Mouse (Mus musculus): ENCODE measurements around the gene Col25a1. TPM values are rescaled to one million over a fixed set of nuclear protein-coding genes. Genes with fewer than 3 reads are reported as not detected.

Gene Col25a1
- 0.85 and 0.87 TPM in 2 replicates for polyA plus RNA-seq (2011; ENCODE audit: insufficient read depth, insufficient read length, low read depth, missing spikeins)

DNA sequence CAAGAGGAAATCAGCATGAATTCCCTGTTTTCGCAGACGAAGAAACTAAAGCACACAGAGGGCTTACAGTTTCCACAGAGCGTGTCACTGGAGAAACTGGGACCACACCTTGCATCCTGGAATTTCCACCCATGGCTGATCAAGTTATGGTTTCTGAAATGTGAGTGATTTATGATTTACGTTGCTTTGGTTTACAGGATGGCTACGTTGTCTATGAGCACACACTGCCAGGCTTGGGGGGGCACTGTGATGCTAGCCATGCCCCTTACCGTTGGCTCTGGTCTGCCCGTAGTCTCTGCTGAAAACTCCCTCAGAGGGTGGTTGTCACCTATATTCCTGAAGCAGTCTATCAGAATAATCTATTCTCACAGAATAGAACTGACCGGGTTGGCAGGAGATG, at the start of gene Col25a1:
TSS of gene Col25a1 (plus strand) at position 301 of the 400 bp plus-strand sequence.
- no peak within 1 kb of the TSS for H3K9ac ChIP-seq (ENCODE audit: low read depth, poor library complexity, severe bottlenecking)
- no peaks in the 10 kb centered on the region for H3K4me1 ChIP-seq (ENCODE audit: control insufficient read depth, insufficient read depth, low read length)
- H3K9me3 ChIP-seq (replicated peaks; ENCODE audit: control insufficient read depth, insufficient read depth, low read length, poor library complexity, severe bottlenecking) = no peaks in the 10 kb centered on the region
- TF ChIP-seq EP300 (IDR thresholded peaks at IDR 0.05; ENCODE audit: insufficient read depth, low read depth, low read length) (no peak), CTCF (IDR thresholded peaks at IDR 0.05; ENCODE audit: low read depth, low read length) (no peak), POLR2A (IDR thresholded peaks at IDR 0.05; ENCODE audit: insufficient read depth, low read length) (no peak)
- H3K27ac ChIP-seq (ENCODE audit: insufficient read depth, low read length) = no peak within 1 kb of the TSS
- no peak within 1 kb of the TSS for H3K4me3 ChIP-seq (ENCODE audit: low read depth, low read length)
- no peaks in the 10 kb centered on the region for H3K27me3 ChIP-seq (ENCODE audit: control insufficient read depth, insufficient read depth, low read length, poor library complexity, severe bottlenecking)
- no peaks in the 10 kb centered on the region for H3K36me3 ChIP-seq (ENCODE audit: control insufficient read depth, insufficient read depth, low read length, poor library complexity, severe bottlenecking)

DNA sequence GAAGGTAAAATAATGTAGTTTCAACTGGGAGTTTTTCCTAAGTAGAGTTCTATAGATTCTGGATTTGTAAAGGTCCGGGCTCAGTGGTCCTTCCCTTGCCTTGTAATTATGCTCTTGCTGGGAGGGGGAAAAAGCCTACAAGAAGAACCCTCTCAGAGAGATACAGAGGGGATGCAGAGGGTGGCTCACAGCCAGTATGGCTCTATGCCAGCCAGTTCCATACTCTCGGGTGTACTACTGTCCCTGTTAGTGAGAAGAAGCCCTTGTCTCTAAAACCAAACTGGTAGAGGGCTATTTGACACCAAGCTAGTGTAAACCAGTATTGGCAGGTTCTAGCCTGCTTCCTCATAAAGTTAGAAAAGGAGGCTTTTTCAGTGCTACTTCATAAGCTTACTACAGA, 48.0 kb upstream of the Col25a1 start:
- H3K9ac ChIP-seq (ENCODE audit: low read depth, poor library complexity, severe bottlenecking) = no peak overlapping the region
- no peaks in the 10 kb centered on the region for H3K36me3 ChIP-seq (ENCODE audit: control insufficient read depth, insufficient read depth, low read length, poor library complexity, severe bottlenecking)
- no peak overlapping the region for H3K4me3 ChIP-seq (ENCODE audit: low read depth, low read length)
- TF ChIP-seq EP300 (IDR thresholded peaks at IDR 0.05; ENCODE audit: insufficient read depth, low read depth, low read length) = no peak
- no peak for TF ChIP-seq POLR2A (IDR thresholded peaks at IDR 0.05; ENCODE audit: insufficient read depth, low read length)
- TF ChIP-seq CTCF (IDR thresholded peaks at IDR 0.05; ENCODE audit: low read depth, low read length) = no peak
- no peaks in the 10 kb centered on the region for H3K4me1 ChIP-seq (ENCODE audit: control insufficient read depth, insufficient read depth, low read length)
- H3K9me3 ChIP-seq (replicated peaks; ENCODE audit: control insufficient read depth, insufficient read depth, low read length, poor library complexity, severe bottlenecking) = no peaks in the 10 kb centered on the region
- no peaks in the 10 kb centered on the region for H3K27me3 ChIP-seq (ENCODE audit: control insufficient read depth, insufficient read depth, low read length, poor library complexity, severe bottlenecking)
- H3K27ac ChIP-seq (ENCODE audit: insufficient read depth, low read length) = no peak overlapping the region

DNA sequence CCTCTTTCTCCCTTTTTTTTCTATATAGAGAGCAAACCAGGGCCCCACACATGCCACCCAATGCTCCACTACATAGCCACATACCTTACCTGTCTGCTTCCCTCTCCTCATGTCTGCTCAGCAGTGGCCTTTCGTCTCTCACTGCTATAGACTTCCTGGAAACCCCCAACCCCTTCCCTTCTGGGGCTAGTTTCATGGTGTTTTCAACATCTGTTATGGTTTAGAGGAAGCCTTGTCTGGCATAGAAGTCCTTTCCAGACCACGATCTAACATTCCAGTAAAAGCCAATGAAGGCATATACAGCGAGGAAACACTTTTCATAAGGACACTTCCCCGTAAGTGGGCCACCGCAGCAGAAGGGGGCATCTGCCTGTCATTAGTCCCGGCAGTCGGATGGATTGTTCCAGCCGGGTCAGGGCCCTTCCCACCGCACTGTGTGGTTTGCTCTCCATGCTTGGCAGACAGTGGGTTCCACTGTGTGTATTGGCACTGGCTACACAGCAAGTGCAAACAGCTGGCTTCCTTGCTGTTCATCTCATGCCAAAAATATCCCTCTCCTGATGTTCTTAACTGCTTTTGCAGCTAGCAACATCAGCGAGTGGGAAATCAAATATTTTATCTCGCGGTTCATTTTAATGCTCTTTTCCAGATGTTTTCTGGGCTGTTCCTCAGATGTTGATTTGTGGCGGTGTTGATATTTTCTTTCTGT, 44.8 kb upstream of the Col25a1 start:
- no peak overlapping the region for H3K9ac ChIP-seq (ENCODE audit: low read depth, poor library complexity, severe bottlenecking)
- H3K4me3 ChIP-seq (ENCODE audit: low read depth, low read length) = no peak overlapping the region
- no peak overlapping the region for H3K27ac ChIP-seq (ENCODE audit: insufficient read depth, low read length)
- TF ChIP-seq POLR2A (IDR thresholded peaks at IDR 0.05; ENCODE audit: insufficient read depth, low read length) = no peak
- TF ChIP-seq CTCF (IDR thresholded peaks at IDR 0.05; ENCODE audit: low read depth, low read length) = no peak
- TF ChIP-seq EP300 (IDR thresholded peaks at IDR 0.05; ENCODE audit: insufficient read depth, low read depth, low read length) = no peak
- no peaks in the 10 kb centered on the region for H3K27me3 ChIP-seq (ENCODE audit: control insufficient read depth, insufficient read depth, low read length, poor library complexity, severe bottlenecking)
- no peaks in the 10 kb centered on the region for H3K9me3 ChIP-seq (replicated peaks; ENCODE audit: control insufficient read depth, insufficient read depth, low read length, poor library complexity, severe bottlenecking)
- no peaks in the 10 kb centered on the region for H3K36me3 ChIP-seq (ENCODE audit: control insufficient read depth, insufficient read depth, low read length, poor library complexity, severe bottlenecking)
- H3K4me1 ChIP-seq (ENCODE audit: control insufficient read depth, insufficient read depth, low read length) = no peaks in the 10 kb centered on the region

DNA sequence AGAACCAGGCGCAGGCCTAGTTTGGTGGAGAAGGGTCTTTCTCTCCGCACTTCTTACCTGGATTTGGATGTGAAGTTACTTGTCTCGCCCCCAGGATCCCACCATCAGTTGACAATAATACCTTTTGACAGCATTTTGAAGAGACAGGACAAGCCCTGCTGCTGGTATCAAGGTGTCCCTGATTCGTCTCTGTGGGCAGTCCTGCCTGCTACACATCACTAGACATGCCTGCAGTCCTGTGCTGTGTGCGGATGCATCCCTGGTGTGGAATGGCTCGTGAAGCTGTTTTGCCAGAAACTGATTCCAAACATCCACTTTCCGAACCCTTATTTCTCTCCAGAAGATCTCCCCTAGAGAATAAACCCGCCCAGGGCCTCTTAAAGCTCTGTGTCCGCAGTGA, 43.8 kb upstream of the Col25a1 start:
- Histone ChIP-seq H3K4me3 (ENCODE audit: low read depth, low read length) (no peak overlapping the region), H3K4me1 (ENCODE audit: control insufficient read depth, insufficient read depth, low read length) (no peaks in the 10 kb centered on the region), H3K9ac (ENCODE audit: low read depth, poor library complexity, severe bottlenecking) (no peak overlapping the region), H3K36me3 (ENCODE audit: control insufficient read depth, insufficient read depth, low read length, poor library complexity, severe bottlenecking) (no peaks in the 10 kb centered on the region), H3K9me3 (replicated peaks; ENCODE audit: control insufficient read depth, insufficient read depth, low read length, poor library complexity, severe bottlenecking) (no peaks in the 10 kb centered on the region), H3K27me3 (ENCODE audit: control insufficient read depth, insufficient read depth, low read length, poor library complexity, severe bottlenecking) (no peaks in the 10 kb centered on the region), H3K27ac (ENCODE audit: insufficient read depth, low read length) (no peak overlapping the region)
- TF ChIP-seq EP300 (IDR thresholded peaks at IDR 0.05; ENCODE audit: insufficient read depth, low read depth, low read length) (no peak), POLR2A (IDR thresholded peaks at IDR 0.05; ENCODE audit: insufficient read depth, low read length) (no peak), CTCF (IDR thresholded peaks at IDR 0.05; ENCODE audit: low read depth, low read length) (no peak)

DNA sequence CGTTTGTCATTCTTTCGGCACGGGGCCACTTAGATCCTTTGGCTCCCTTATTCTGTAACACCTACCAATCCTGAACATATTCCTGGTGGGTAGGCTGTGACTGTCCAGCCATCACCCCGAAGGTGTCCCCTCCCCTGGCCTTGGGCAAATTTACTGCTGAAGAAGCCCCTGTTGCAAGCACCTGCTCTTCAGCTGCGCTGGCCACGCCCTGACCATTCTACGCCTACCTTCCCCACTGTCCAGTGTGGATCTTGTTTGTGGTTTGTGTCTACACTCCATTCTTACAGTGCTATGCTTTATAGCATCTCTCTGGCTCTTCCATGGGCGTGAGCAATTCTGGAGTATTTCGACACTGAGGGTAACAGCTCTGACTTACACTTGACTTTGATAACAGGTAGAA, 42.6 kb upstream of the Col25a1 start:
- no peaks in the 10 kb centered on the region for H3K27me3 ChIP-seq (ENCODE audit: control insufficient read depth, insufficient read depth, low read length, poor library complexity, severe bottlenecking)
- H3K27ac ChIP-seq (ENCODE audit: insufficient read depth, low read length) = no peak overlapping the region
- TF ChIP-seq CTCF (IDR thresholded peaks at IDR 0.05; ENCODE audit: low read depth, low read length) (no peak), POLR2A (IDR thresholded peaks at IDR 0.05; ENCODE audit: insufficient read depth, low read length) (no peak), EP300 (IDR thresholded peaks at IDR 0.05; ENCODE audit: insufficient read depth, low read depth, low read length) (no peak)
- H3K4me1 ChIP-seq (ENCODE audit: control insufficient read depth, insufficient read depth, low read length) = no peaks in the 10 kb centered on the region
- no peaks in the 10 kb centered on the region for H3K9me3 ChIP-seq (replicated peaks; ENCODE audit: control insufficient read depth, insufficient read depth, low read length, poor library complexity, severe bottlenecking)
- H3K36me3 ChIP-seq (ENCODE audit: control insufficient read depth, insufficient read depth, low read length, poor library complexity, severe bottlenecking) = no peaks in the 10 kb centered on the region
- H3K9ac ChIP-seq (ENCODE audit: low read depth, poor library complexity, severe bottlenecking) = no peak overlapping the region
- no peak overlapping the region for H3K4me3 ChIP-seq (ENCODE audit: low read depth, low read length)

DNA sequence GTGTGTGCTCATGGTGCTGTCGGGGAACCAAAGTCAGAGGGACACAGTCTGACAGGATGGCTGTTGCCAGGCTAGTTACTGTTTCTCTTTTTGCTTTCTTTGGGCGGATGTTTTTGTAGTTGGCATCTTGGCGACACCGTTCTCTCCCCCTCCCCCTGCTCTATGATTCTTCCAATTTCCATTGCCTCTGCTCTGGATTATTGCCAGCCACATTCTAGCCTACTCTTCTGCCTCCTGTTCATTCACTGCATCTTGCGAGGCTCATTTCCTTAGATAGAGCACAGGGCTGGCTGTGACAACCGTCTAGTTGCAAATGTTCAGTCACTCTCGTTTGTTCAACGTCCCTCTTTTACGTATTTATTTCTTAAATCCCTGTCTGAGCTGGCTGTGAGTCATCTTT, 40.8 kb upstream of the Col25a1 start:
- Histone ChIP-seq H3K9ac (ENCODE audit: low read depth, poor library complexity, severe bottlenecking) (no peak overlapping the region), H3K27me3 (ENCODE audit: control insufficient read depth, insufficient read depth, low read length, poor library complexity, severe bottlenecking) (no peaks in the 10 kb centered on the region), H3K27ac (ENCODE audit: insufficient read depth, low read length) (no peak overlapping the region), H3K4me1 (ENCODE audit: control insufficient read depth, insufficient read depth, low read length) (no peaks in the 10 kb centered on the region), H3K36me3 (ENCODE audit: control insufficient read depth, insufficient read depth, low read length, poor library complexity, severe bottlenecking) (no peaks in the 10 kb centered on the region), H3K4me3 (ENCODE audit: low read depth, low read length) (no peak overlapping the region), H3K9me3 (replicated peaks; ENCODE audit: control insufficient read depth, insufficient read depth, low read length, poor library complexity, severe bottlenecking) (no peaks in the 10 kb centered on the region)
- TF ChIP-seq CTCF (IDR thresholded peaks at IDR 0.05; ENCODE audit: low read depth, low read length) (no peak), EP300 (IDR thresholded peaks at IDR 0.05; ENCODE audit: insufficient read depth, low read depth, low read length) (no peak)

Measured in ES-Bruce4 (cell line).